Mouse (Mus musculus) olfactory bulb, adult 2 months (tissue): ENCODE measurements around the gene Mchr1. TPM values are rescaled to one million over a fixed set of nuclear protein-coding genes. Genes with fewer than 3 reads are reported as not detected.
"Not testable (repeated sequence)": the region's sequence is repeated elsewhere in the genome, so short reads cannot be mapped to it uniquely, and the experiment has no call there.

Experiments
- H3K27ac ChIP-seq: fragments of 200-500 bp; 2 replicates; pipeline ENCODE4 v1.5.1; 2012; ENCODE audit warnings: low read depth, low read length; ENCODE audit not compliant: insufficient read depth
- H3K4me1 ChIP-seq: fragments of 200-500 bp; 2 replicates; pipeline ENCODE4 v1.6.1; 2012; ENCODE audit warnings: low read length; ENCODE audit not compliant: control insufficient read depth, insufficient read depth
- H3K4me3 ChIP-seq: fragments of 200-500 bp; 2 replicates; pipeline ENCODE4 v1.5.1; 2012; ENCODE audit warnings: mild to moderate bottlenecking, low read depth, low read length, moderate library complexity; ENCODE audit not compliant: insufficient read depth
- CTCF ChIP-seq: fragments of 200-500 bp; IDR thresholded peaks from 2 replicates; pipeline ENCODE4 v1.5.1; 2012; ENCODE audit warnings: low read depth, mild to moderate bottlenecking, low read length, moderate library complexity; ENCODE audit not compliant: insufficient read depth
- POLR2A ChIP-seq: fragments of 200-500 bp; IDR thresholded peaks from 2 replicates; pipeline ENCODE4 v1.6.1; 2012; ENCODE audit warnings: mild to moderate bottlenecking, low read depth, low read length, moderate library complexity; ENCODE audit not compliant: insufficient read depth
- WGBS: fragments of 180-500 bp; shearing (Covaris S2); methylation state at CpG from one replicate; pipeline ENCODE4 v1.1.7; 2018; 5-methylcytosine and 5-hydroxymethylcytosine counted together
- polyA plus RNA-seq: library from polyadenylated mRNA; stranded (reverse); fragments of >200 nt; gene quantifications from 2 replicates; pipeline ENCODE4 v1.2.4, GENCODE M21; 2012; ENCODE audit warnings: low replicate concordance; ENCODE audit not compliant: missing spikeins, insufficient read depth, insufficient read length

Gene Mchr1
- polyA plus RNA-seq, 1 experiment = not detected

DNA sequence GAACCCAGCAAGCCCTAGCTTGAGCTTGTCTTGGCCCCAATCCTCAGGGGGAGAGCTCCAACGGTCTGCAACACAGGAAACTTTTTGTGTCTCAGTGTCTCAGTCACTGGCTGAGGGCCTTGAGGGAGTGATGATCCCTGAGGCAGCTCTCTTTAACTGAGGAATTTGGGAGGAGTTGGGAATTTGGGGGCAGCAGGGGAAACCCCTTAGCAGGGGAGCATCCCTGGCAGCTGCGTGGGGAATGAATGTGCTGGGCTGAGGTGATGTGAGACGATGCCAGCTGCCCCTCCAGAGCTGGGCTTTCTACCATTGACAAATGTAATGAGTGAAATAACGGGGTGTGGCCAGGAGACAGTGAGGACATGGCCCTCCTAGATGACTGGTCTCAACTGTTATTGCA, 39.9 kb upstream of the Mchr1 start:
- H3K4me1 ChIP-seq = no peaks in the 10 kb centered on the region
- 54% methylated on average over 4 of the region's 4 CpGs for WGBS
- no peak overlapping the region for H3K27ac ChIP-seq
- no peak overlapping the region for H3K4me3 ChIP-seq
- TF ChIP-seq CTCF (no peak), POLR2A (no peak)

GRCm38 (mm10) chr15:81197197-81197596, 38.1 kb upstream of the Mchr1 start:
- TF ChIP-seq CTCF (no peak), POLR2A (no peak)
- H3K27ac ChIP-seq = no peak overlapping the region
- no peak overlapping the region for H3K4me3 ChIP-seq
- H3K4me1 ChIP-seq = no peaks in the 10 kb centered on the region
- 95% methylated on average over 10 of the region's 10 CpGs for WGBS

DNA sequence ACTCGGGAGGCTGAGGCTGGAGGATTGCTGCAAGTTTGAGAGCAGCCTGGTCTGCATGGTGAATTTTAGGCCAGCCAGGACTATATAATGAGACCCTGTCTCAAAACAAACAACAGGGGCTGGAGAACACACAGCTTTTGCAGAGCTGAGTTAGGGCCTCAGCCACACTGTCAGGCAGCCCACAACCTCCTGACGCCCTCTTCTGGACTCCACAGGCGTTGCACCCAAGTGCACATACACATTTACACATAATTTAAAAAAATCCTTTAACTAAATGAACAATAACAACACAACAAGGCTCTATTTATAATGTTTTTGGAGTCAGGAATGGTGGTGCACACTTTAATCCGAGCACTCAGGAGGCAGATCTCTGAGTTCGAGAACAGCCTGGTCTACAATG, 36.9 kb upstream of the Mchr1 start:
- no peaks in the 10 kb centered on the region for H3K4me1 ChIP-seq
- no peak for TF ChIP-seq CTCF
- no peak for TF ChIP-seq POLR2A
- H3K4me3 ChIP-seq = no peak overlapping the region
- 96% methylated on average over 5 of the region's 5 CpGs for WGBS
- H3K27ac ChIP-seq = no peak overlapping the region

DNA sequence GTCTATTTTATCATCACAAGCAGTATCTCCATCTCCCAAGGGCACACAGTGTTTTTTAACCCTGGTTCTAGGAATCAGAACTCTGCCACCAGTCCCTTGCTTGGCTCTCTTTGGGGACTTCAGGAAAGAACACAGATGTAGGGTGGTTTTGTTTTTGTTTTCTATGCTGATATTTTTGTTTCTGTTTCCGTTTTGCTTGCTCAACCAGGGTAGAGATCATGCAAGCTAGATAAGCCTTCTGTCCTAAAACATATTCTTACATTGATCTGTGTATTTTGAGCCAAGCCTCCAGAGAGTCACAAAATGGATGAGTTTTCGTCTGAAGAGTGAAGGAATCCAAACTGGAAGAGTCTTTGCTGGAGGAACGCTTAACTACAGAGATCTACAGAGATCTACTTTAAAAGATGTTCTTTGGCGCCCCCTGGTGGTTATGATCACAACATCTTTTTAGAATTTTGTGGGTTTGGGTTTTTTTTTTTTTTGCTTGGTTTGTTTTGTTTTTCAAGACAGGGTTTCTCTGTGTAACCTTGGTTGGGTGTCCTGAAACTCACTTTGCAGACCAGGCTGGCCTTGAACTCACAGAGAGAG, 35.8 kb upstream of the Mchr1 start:
- TF ChIP-seq POLR2A = no peak
- TF ChIP-seq CTCF = no peak
- 6% methylated on average over 4 of the region's 4 CpGs for WGBS
- Histone ChIP-seq H3K27ac (no peak overlapping the region), H3K4me3 (no peak overlapping the region), H3K4me1 (no peaks in the 10 kb centered on the region)

GRCm38 (mm10) chr15:81202462-81202861, 32.8 kb upstream of the Mchr1 start:
- no peak overlapping the region for H3K27ac ChIP-seq
- TF ChIP-seq POLR2A (no peak), CTCF (no peak)
- no peaks in the 10 kb centered on the region for H3K4me1 ChIP-seq
- no peak overlapping the region for H3K4me3 ChIP-seq
- WGBS = 93% methylated on average over 5 of the region's 5 CpGs

GRCm38 (mm10) chr15:81210496-81210895, 24.8 kb upstream of the Mchr1 start:
- 67% methylated on average over 5 of the region's 5 CpGs for WGBS
- H3K4me3 ChIP-seq = no peak overlapping the region
- no peak for TF ChIP-seq POLR2A
- TF ChIP-seq CTCF = no peak
- H3K4me1 ChIP-seq = no peaks in the 10 kb centered on the region
- no peak overlapping the region for H3K27ac ChIP-seq

DNA sequence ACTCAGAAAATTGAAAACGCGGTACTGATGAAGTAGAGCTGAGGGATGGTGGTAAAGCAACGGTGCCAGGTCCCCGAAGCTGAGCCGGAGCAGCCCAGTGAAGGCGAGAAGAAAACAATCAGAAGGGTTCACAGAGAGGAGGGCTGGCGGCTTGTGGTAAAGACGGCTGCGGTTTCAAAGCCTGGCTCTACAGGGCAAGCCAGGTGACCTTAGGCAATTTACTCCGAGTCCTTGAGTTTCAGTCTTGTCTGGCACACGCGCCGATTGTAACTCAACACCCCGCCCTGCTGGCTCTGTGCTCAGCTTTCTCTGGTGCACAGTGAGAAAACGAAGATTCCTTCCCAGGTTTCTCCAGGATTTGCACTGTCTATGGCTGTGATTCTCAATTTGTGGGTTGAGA, 22.3 kb upstream of the Mchr1 start:
- H3K27ac ChIP-seq = no peak overlapping the region
- TF ChIP-seq POLR2A (no peak), CTCF (no peak)
- no peak overlapping the region for H3K4me3 ChIP-seq
- WGBS = 71% methylated on average over 15 of the region's 15 CpGs
- peaks cover 10% of the 10 kb centered on the region for H3K4me1 ChIP-seq

GRCm38 (mm10) chr15:81216906-81217653, 18.2 kb upstream of the Mchr1 start:
- 47% methylated on average over 19 of the region's 19 CpGs for WGBS
- no peak overlapping the region for H3K27ac ChIP-seq
- TF ChIP-seq CTCF (no peak), POLR2A (no peak)
- peaks cover 10% of the 10 kb centered on the region for H3K4me1 ChIP-seq
- H3K4me3 ChIP-seq = no peak overlapping the region

- no peak overlapping the region for H3K4me3 ChIP-seq
- no peak for TF ChIP-seq CTCF
- no peak for TF ChIP-seq POLR2A
- WGBS = 88% methylated on average over 6 of the region's 6 CpGs
- no peak overlapping the region for H3K27ac ChIP-seq
- H3K4me1 ChIP-seq = peaks cover 10% of the 10 kb centered on the region
Measured at GRCm38 (mm10) chr15:81219054-81219453, 16.2 kb upstream of the Mchr1 start.

DNA sequence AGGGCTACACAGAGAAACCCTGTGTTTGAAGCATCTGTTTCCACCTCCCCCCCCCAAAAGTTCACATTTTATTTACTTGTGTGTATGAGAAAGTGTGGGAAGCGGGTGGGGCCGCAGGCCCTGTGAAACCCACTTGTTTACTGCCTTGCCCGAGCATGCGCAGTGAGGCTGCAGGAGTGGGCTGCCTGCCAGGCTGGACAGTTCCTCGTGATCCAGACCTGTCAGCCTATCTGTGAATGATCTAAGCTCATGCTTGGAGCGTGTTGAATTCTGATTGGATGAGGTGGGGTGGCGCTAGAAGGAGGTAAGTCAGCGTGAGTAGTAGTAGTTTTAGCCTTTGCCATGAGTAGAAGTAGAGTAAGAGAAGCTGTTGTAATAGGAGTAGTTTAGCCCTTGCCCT, 15.2 kb upstream of the Mchr1 start:
- peaks cover 10% of the 10 kb centered on the region for H3K4me1 ChIP-seq
- 75% methylated on average over 8 of the region's 8 CpGs for WGBS
- H3K4me3 ChIP-seq, H3K27ac ChIP-seq: not testable (repeated sequence)
